Mouse (Mus musculus) ES-Bruce4 (cell line): ENCODE results near the gene Dnaja3. TPM values are rescaled to one million over a fixed set of nuclear protein-coding genes. Genes with fewer than 3 reads are reported as not detected.

Experiments used
- H3K27ac ChIP-seq: 2 replicates; pipeline ENCODE4 v1.5.1; 2012; ENCODE audit warnings: low read length, inconsistent platforms; ENCODE audit not compliant: insufficient read depth
- H3K27me3 ChIP-seq: 2 replicates; pipeline ENCODE4 v1.6.1; 2012; ENCODE audit warnings: mild to moderate bottlenecking, low read length, inconsistent platforms; ENCODE audit not compliant: control insufficient read depth, poor library complexity, insufficient read depth, severe bottlenecking
- H3K36me3 ChIP-seq: 2 replicates; pipeline ENCODE4 v1.6.1; 2012; ENCODE audit warnings: inconsistent platforms, mild to moderate bottlenecking, low read length, moderate library complexity; ENCODE audit not compliant: control insufficient read depth, poor library complexity, insufficient read depth, severe bottlenecking
- H3K4me1 ChIP-seq: one replicate; pipeline ENCODE4 v1.8.1; 2011; ENCODE audit warnings: low read length; ENCODE audit not compliant: control insufficient read depth, insufficient read depth
- H3K4me3 ChIP-seq: 2 replicates; pipeline ENCODE4 v1.5.1; 2011; ENCODE audit warnings: low read depth, mild to moderate bottlenecking, low read length
- H3K9ac ChIP-seq: 2 replicates; pipeline ENCODE4 v1.6.1; 2012; ENCODE audit warnings: low read depth, mild to moderate bottlenecking, inconsistent platforms; ENCODE audit not compliant: poor library complexity, severe bottlenecking
- H3K9me3 ChIP-seq: replicated peaks from 2 replicates; pipeline ENCODE4 v1.6.1; 2012; ENCODE audit warnings: mild to moderate bottlenecking, low read length, inconsistent platforms; ENCODE audit not compliant: control insufficient read depth, poor library complexity, insufficient read depth, severe bottlenecking
- CTCF ChIP-seq: IDR thresholded peaks from one replicate; pipeline ENCODE4 v1.8.1; 2011; ENCODE audit warnings: low read depth, low read length
- EP300 ChIP-seq: IDR thresholded peaks from 2 replicates; pipeline ENCODE4 v1.6.1; 2011; ENCODE audit warnings: low read depth, low read length; ENCODE audit not compliant: insufficient read depth
- POLR2A ChIP-seq: IDR thresholded peaks from one replicate; pipeline ENCODE4 v1.8.1; 2011; ENCODE audit warnings: low read length; ENCODE audit not compliant: insufficient read depth
- polyA plus RNA-seq: library from polyadenylated mRNA; stranded (reverse); fragments of >200 nt; gene quantifications from 2 replicates; pipeline ENCODE4 v1.2.4, GENCODE M21; 2011; ENCODE audit warnings: low read depth; ENCODE audit not compliant: missing spikeins, insufficient read depth, insufficient read length

Gene Dnaja3
- polyA plus RNA-seq, 1 experiment: 55.9 TPM

- no peaks in the 10 kb centered on the region for H3K36me3 ChIP-seq
- no peak overlapping the region for H3K9ac ChIP-seq
- peaks cover 36% of the 10 kb centered on the region for H3K4me1 ChIP-seq
- H3K27ac ChIP-seq: peak overlapping the region; percentile 21
- TF ChIP-seq POLR2A: no peak
- TF ChIP-seq EP300: no peak
- TF ChIP-seq CTCF: no peak
- H3K27me3 ChIP-seq: no peaks in the 10 kb centered on the region
- no peaks in the 10 kb centered on the region for H3K9me3 ChIP-seq
- H3K4me3 ChIP-seq: no peak overlapping the region
Measured at GRCm38 (mm10) chr16:4605514-4606131, 34.2 kb upstream of the Dnaja3 start.

DNA sequence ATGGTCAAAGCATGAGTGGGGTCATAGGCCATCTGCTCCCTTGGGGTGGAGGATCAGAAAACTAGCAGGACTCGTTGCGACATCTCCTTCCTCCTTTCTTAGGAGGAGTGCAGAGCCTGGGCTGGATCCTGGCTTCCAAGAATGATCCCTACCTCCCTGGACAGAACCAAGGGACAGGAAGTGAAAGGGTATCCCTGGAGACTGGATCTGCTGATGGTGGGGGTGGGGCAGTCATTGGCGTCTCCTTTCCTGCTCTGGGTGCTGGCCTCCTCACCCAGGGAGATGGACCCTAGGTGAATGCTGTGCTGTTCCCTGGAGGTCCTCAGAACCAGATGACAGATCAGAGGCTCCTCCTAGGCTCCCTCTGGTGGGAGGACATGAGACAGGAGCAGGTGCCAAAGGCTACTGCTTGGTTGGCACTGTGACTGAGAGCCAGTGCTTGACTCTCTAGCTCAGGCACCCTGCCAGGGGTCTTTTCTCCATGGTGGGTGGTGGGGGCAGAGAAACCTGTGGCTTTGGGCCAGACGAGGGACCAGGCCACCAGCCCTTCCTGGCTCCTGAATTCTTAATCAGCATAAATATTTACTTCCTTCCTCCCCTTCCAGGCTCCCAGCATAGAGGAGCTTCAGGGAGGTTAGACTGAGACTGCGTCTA, 33.2 kb upstream of the Dnaja3 start:
- H3K36me3 ChIP-seq: peaks cover 1% of the 10 kb centered on the region
- H3K27me3 ChIP-seq: no peaks in the 10 kb centered on the region
- H3K4me3 ChIP-seq: no peak overlapping the region
- H3K27ac ChIP-seq: no peak overlapping the region
- H3K9ac ChIP-seq: no peak overlapping the region
- peaks cover 31% of the 10 kb centered on the region for H3K4me1 ChIP-seq
- peak; percentile 45 for TF ChIP-seq CTCF
- no peak for TF ChIP-seq POLR2A
- no peaks in the 10 kb centered on the region for H3K9me3 ChIP-seq

- Histone ChIP-seq H3K4me3 (no peak overlapping the region), H3K36me3 (peaks cover 9% of the 10 kb centered on the region), H3K9ac (no peak overlapping the region), H3K9me3 (no peaks in the 10 kb centered on the region), H3K4me1 (peaks cover 22% of the 10 kb centered on the region), H3K27ac (peak overlapping the region; percentile 74), H3K27me3 (no peaks in the 10 kb centered on the region)
- TF ChIP-seq POLR2A (no peak), CTCF (peak; percentile 92), EP300 (no peak)
Measured at GRCm38 (mm10) chr16:4607818-4608531, 31.8 kb upstream of the Dnaja3 start.

- Histone ChIP-seq H3K27me3 (no peaks in the 10 kb centered on the region), H3K9me3 (no peaks in the 10 kb centered on the region), H3K27ac (peak overlapping the region; percentile 74; the same call in 1 of the 2 replicates), H3K36me3 (peaks cover 15% of the 10 kb centered on the region), H3K4me3 (no peak overlapping the region), H3K4me1 (peaks cover 17% of the 10 kb centered on the region), H3K9ac (no peak overlapping the region)
- TF ChIP-seq EP300 (no peak), POLR2A (no peak), CTCF (no peak)
Measured at GRCm38 (mm10) chr16:4608532-4609059, 31.2 kb upstream of the Dnaja3 start.

GRCm38 (mm10) chr16:4611193-4611592, 28.6 kb upstream of the Dnaja3 start:
- no peak overlapping the region for H3K4me3 ChIP-seq
- no peak for TF ChIP-seq POLR2A
- TF ChIP-seq EP300: no peak
- no peak for TF ChIP-seq CTCF
- peaks cover 15% of the 10 kb centered on the region for H3K36me3 ChIP-seq
- no peak overlapping the region for H3K27ac ChIP-seq
- H3K27me3 ChIP-seq: no peaks in the 10 kb centered on the region
- H3K4me1 ChIP-seq: peaks cover 4% of the 10 kb centered on the region
- no peaks in the 10 kb centered on the region for H3K9me3 ChIP-seq
- no peak overlapping the region for H3K9ac ChIP-seq
